Mouse (Mus musculus): ENCODE data around the gene Ceacam9. TPM values are rescaled to one million over a fixed set of nuclear protein-coding genes. Genes with fewer than 3 reads are reported as not detected.

The Ceacam9 gene
- not detected in 2 replicates for polyA plus RNA-seq (2015; fragmentation: Nextera tagmentation; extraction: Ambion mirVana)

DNA sequence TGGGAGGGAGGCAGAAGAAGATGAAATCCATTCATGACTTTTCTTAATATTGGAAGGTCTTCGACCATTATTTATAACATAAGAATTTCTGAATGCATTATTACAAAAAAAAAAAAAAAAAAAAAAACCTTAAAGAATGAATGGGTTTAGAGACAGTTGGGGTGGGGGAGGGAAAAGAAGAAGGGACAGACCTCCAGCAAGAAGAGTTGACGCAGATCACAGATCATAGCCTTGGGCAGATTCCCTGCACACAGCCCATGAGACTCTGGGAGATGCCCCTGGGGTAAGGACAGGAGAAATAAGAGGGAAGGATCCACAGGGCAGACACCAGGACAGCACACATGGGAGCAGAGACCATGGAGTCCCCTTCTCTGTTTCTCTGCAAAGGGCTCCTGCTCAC lies at the start of gene Ceacam9:
Ceacam9 (plus strand) TSS at position 301 of the 400 bp plus-strand sequence.

DNA sequence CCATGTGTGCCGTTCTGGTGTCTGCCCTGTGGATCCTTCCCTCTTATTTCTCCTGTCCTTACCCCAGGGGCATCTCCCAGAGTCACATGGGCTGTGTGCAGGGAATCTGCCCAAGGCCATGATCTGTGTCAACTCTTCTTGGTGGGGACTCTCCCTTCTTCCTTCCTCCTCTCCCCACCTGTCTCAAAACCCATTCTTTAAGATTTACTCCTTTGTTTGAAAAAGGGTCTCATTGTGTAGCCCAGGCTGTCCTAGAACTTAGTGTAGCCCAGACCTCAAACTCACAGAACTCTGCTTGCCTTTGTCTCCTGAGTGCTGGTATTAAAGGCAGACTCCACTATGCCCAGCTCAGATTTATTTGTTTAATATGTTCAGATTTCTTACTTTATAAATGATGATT lies 46.1 kb upstream of the Ceacam9 start, which contains the start of gene Ceacam15:
Ceacam15 (minus strand) TSS at position 101 of the 400 bp plus-strand sequence.

DNA sequence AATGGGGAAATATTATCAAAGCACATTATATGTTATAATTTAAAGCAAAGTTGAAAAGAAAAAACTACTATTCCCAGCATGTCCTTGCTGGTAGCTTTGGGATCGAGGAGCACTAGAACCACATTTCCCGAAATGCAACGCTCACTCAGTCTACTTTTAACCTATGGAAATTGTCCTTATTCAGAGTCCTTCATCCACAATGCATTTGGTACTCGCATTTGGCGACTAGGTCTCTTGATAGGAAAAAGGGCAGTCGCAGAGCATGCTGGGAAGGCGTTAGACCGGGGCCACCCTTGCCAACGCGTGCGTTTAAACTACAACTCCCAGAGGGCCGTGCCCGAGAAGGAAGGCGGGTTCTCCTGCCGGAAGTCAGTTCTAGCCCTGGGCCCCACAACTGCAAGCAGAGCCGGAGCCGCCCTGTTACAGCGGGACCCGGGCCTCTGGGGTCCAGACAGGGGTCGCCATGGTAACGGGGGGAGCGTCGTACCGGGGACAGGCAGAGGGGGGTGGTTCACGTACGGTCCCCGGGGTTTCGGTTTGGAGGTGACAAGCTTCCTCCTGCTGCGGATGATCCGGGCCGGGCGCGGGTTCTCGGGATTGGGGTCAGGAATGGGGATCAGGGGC lies 16.5 kb downstream of the Ceacam9 start, which contains the start of gene Ap2s1:
Ap2s1 (plus strand) TSS at position 338 of the 624 bp plus-strand sequence.

Other genes starting within 250 kb of the Ceacam9 start
- gene Npas1, start 244.2 kb upstream of the Ceacam9 start, polyA plus RNA-seq (2015; fragmentation: Nextera tagmentation; extraction: Ambion mirVana), result not detected in 2 replicates
- gene Arhgap35, start 106.9 kb upstream of the Ceacam9 start, polyA plus RNA-seq (2015; fragmentation: Nextera tagmentation; extraction: Ambion mirVana), result 5.1 and 5.7 TPM in 2 replicates
- 0.15 TPM in 1 of 2 replicates, not detected in the other for gene Ceacam15, start 46.2 kb upstream of the Ceacam9 start, polyA plus RNA-seq (2015; fragmentation: Nextera tagmentation; extraction: Ambion mirVana)
- gene Ap2s1, start 16.5 kb downstream of the Ceacam9 start, polyA plus RNA-seq (2015; fragmentation: Nextera tagmentation; extraction: Ambion mirVana), result 133 and 164 TPM in 2 replicates
- 28.7 and 76.6 TPM in 2 replicates for gene Slc1a5, start 59.4 kb downstream of the Ceacam9 start, polyA plus RNA-seq (2015; fragmentation: Nextera tagmentation; extraction: Ambion mirVana)
- gene Strn4, start 94.0 kb downstream of the Ceacam9 start, polyA plus RNA-seq (2015; fragmentation: Nextera tagmentation; extraction: Ambion mirVana), result 38.7 and 38.9 TPM in 2 replicates
- gene Fkrp, start 94.8 kb downstream of the Ceacam9 start, polyA plus RNA-seq (2015; fragmentation: Nextera tagmentation; extraction: Ambion mirVana), result 16.7 and 18.5 TPM in 2 replicates
- gene Prkd2, start 121.0 kb downstream of the Ceacam9 start, polyA plus RNA-seq (2015; fragmentation: Nextera tagmentation; extraction: Ambion mirVana), result 7.3 and 8.5 TPM in 2 replicates
- gene Dact3, start 153.4 kb downstream of the Ceacam9 start, polyA plus RNA-seq (2015; fragmentation: Nextera tagmentation; extraction: Ambion mirVana), result 2.1 and 3.8 TPM in 2 replicates
- 2.1 and 2.2 TPM in 2 replicates for gene Gng8, start 169.9 kb downstream of the Ceacam9 start, polyA plus RNA-seq (2015; fragmentation: Nextera tagmentation; extraction: Ambion mirVana)
- gene Ptgir, start 184.6 kb downstream of the Ceacam9 start, polyA plus RNA-seq (2015; fragmentation: Nextera tagmentation; extraction: Ambion mirVana), result 1.7 and 1.9 TPM in 2 replicates
- 46.4 and 58.8 TPM in 2 replicates for gene Calm3, start 202.2 kb downstream of the Ceacam9 start, polyA plus RNA-seq (2015; fragmentation: Nextera tagmentation; extraction: Ambion mirVana)
- gene Pnmal2, start 222.8 kb downstream of the Ceacam9 start, polyA plus RNA-seq (2015; fragmentation: Nextera tagmentation; extraction: Ambion mirVana), result 27.5 and 27.9 TPM in 2 replicates
- 0.33 and 0.38 TPM in 2 replicates for gene Pnmal1, start 237.8 kb downstream of the Ceacam9 start, polyA plus RNA-seq (2015; fragmentation: Nextera tagmentation; extraction: Ambion mirVana)

Data from skeletal muscle tissue, postnatal 0 days (tissue).